Mouse (Mus musculus): ENCODE results near the gene Zmiz1. TPM values are rescaled to one million over a fixed set of nuclear protein-coding genes. Genes with fewer than 3 reads are reported as not detected.
A peak's percentile ranks its signal among the peaks of the same experiment; 100 is the strongest.

Zmiz1 gene
- total RNA-seq, 4 experiments from 2014 or later, result 18.5 to 28.7 (median 21.8) TPM

GRCm38 (mm10) chr14:25454066-25454760 lies 4.8 kb upstream of the Zmiz1 start:
- DNase-seq (ENCODE audit: low spot score in 2 of 2), result no peak

GRCm38 (mm10) chr14:25456666-25457433 lies 2.1 kb upstream of the Zmiz1 start:
- DNase-seq (ENCODE audit: low spot score in 2 of 2), result no peak

GRCm38 (mm10) chr14:25457434-25457957 lies 1.5 kb upstream of the Zmiz1 start:
- DNase-seq (ENCODE audit: low spot score in 2 of 2), result peak; percentile 90 to 93

GRCm38 (mm10) chr14:25458111-25459015 lies 622 bp upstream of the Zmiz1 start:
- DNase-seq (ENCODE audit: low spot score in 2 of 2), result no peak

GRCm38 (mm10) chr14:25459394-25459997 lies 511 bp downstream of the Zmiz1 start:
- DNase-seq (ENCODE audit: low spot score in 2 of 2), result peak; percentile 65 to 75

- peak; percentile 70 for DNase-seq (ENCODE audit: low spot score in 2 of 2)
Measured at GRCm38 (mm10) chr14:25459998-25460800, 1.2 kb downstream of the Zmiz1 start.

- peak; percentile 69 to 71 for DNase-seq (ENCODE audit: low spot score in 2 of 2)
Measured at GRCm38 (mm10) chr14:25460801-25461675, 2.1 kb downstream of the Zmiz1 start.

GRCm38 (mm10) chr14:25461676-25462385 lies 2.8 kb downstream of the Zmiz1 start:
- DNase-seq (ENCODE audit: low spot score in 2 of 2), result no peak

- no peak for DNase-seq (ENCODE audit: low spot score in 2 of 2)
Measured at GRCm38 (mm10) chr14:25462975-25463374, 4.0 kb downstream of the Zmiz1 start.

- DNase-seq (ENCODE audit: low spot score in 2 of 2), result no peak
Measured at GRCm38 (mm10) chr14:25463919-25464318, 4.9 kb downstream of the Zmiz1 start.

- no peak for DNase-seq (ENCODE audit: low spot score in 2 of 2)
Measured at GRCm38 (mm10) chr14:25464611-25465307, 5.8 kb downstream of the Zmiz1 start.

- DNase-seq (ENCODE audit: low spot score in 2 of 2), result no peak
Measured at GRCm38 (mm10) chr14:25466361-25466760, 7.4 kb downstream of the Zmiz1 start.

- DNase-seq (ENCODE audit: low spot score in 2 of 2), result no peak
Measured at GRCm38 (mm10) chr14:25467911-25468668, 9.1 kb downstream of the Zmiz1 start.

- no peak for DNase-seq (ENCODE audit: low spot score in 2 of 2)
Measured at GRCm38 (mm10) chr14:25468891-25469529, 10.0 kb downstream of the Zmiz1 start.

- DNase-seq (ENCODE audit: low spot score in 2 of 2), result no peak
Measured at GRCm38 (mm10) chr14:25470224-25470805, 11.3 kb downstream of the Zmiz1 start.

- DNase-seq (ENCODE audit: low spot score in 2 of 2), result no peak
Measured at GRCm38 (mm10) chr14:25471035-25471434, 12.1 kb downstream of the Zmiz1 start.
